Mouse (Mus musculus): ENCODE data around the gene Ttc27. TPM values are rescaled to one million over a fixed set of nuclear protein-coding genes. Genes with fewer than 3 reads are reported as not detected.

Gene Ttc27
- polyA plus RNA-seq, 1 experiment from 2014 or later, result 29.0 TPM

DNA sequence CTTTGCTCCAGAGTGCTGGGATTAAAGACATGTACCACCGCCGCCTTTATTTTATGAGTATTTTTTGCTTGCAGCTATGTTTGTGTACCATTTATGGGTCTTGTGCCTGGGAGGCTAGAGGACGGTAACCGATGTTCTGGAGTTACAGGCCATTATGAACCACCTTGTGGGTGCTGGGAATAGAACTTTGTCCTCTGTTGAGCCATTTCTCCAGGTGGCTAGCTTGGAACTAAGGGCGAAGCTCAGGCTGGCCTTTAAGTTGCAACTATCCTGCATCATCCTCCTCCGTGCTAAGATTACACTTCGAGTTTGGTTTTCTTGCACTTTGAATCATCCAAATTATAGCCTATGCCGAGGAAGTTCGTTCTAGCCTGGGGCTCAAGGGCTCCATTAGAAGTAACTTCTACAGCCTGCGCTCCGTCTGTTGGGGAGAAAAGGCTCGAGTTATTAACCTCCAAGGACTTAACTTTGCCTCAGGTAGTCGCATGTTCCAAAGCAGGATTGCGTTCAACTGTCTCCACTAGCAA is 378 bp upstream of the Ttc27 start:
- DNase-seq (ENCODE audit: low spot score) (no peak), ATAC-seq (replicated peaks; ENCODE audit: low FRiP score, low TSS enrichment, low read depth) (no peak; the same call in 1 of the 2 replicates)
- peak overlapping the region; percentile 72 for H3K4me2 ChIP-seq (ENCODE audit: low read length)
- peak overlapping the region; percentile 54; the same call in 1 of the 2 replicates for H3K27ac ChIP-seq (ENCODE audit: low read depth)
- H3K4me1 ChIP-seq (replicated peaks; ENCODE audit: control insufficient read depth, insufficient read depth, low read length), result peaks cover 4% of the 10 kb centered on the region; the same call in 1 of the 2 replicates
- H3K27me3 ChIP-seq (replicated peaks; ENCODE audit: control insufficient read depth, insufficient read depth, low read length), result no peaks in the 10 kb centered on the region
- H3K4me3 ChIP-seq (ENCODE audit: low read depth, low read length), result peak overlapping the region; percentile 56
- WGBS, result 8% methylated on average over 14 of the region's 14 CpGs
- peaks cover 15% of the 10 kb centered on the region for H3K36me3 ChIP-seq (ENCODE audit: control insufficient read depth, insufficient read depth, low read length)
- H3K9me3 ChIP-seq (ENCODE audit: control insufficient read depth, low read length), result no peaks in the 10 kb centered on the region
- H3K9ac ChIP-seq (ENCODE audit: low read length), result peak overlapping the region; percentile 53

GRCm38 (mm10) chr17:74732872-74733271 is 15.3 kb downstream of the Ttc27 start:
- H3K9me3 ChIP-seq (ENCODE audit: control insufficient read depth, low read length), result no peaks in the 10 kb centered on the region

GRCm38 (mm10) chr17:74735392-74735791 is 17.9 kb downstream of the Ttc27 start:
- Histone ChIP-seq H3K9ac (ENCODE audit: low read length) (no peak overlapping the region), H3K4me2 (ENCODE audit: low read length) (no peak overlapping the region), H3K9me3 (ENCODE audit: control insufficient read depth, low read length) (no peaks in the 10 kb centered on the region), H3K4me1 (replicated peaks; ENCODE audit: control insufficient read depth, insufficient read depth, low read length) (no peaks in the 10 kb centered on the region), H3K36me3 (ENCODE audit: control insufficient read depth, insufficient read depth, low read length) (peaks cover 24% of the 10 kb centered on the region), H3K27ac (ENCODE audit: low read depth) (no peak overlapping the region), H3K27me3 (replicated peaks; ENCODE audit: control insufficient read depth, insufficient read depth, low read length) (no peaks in the 10 kb centered on the region), H3K4me3 (ENCODE audit: low read depth, low read length) (no peak overlapping the region)
- DNase-seq (ENCODE audit: low spot score) (no peak), ATAC-seq (replicated peaks; ENCODE audit: low FRiP score, low TSS enrichment, low read depth) (no peak)
- 91% methylated on average over 11 of the region's 11 CpGs for WGBS

More at GRCm38 (mm10) chr17:74732872-74733271, 15.3 kb downstream of the Ttc27 start:
- no peaks in the 10 kb centered on the region for H3K27me3 ChIP-seq (replicated peaks; ENCODE audit: control insufficient read depth, insufficient read depth, low read length)
- no peak overlapping the region for H3K4me3 ChIP-seq (ENCODE audit: low read depth, low read length)
- H3K9ac ChIP-seq (ENCODE audit: low read length), result no peak overlapping the region
- H3K4me2 ChIP-seq (ENCODE audit: low read length), result no peak overlapping the region
- H3K36me3 ChIP-seq (ENCODE audit: control insufficient read depth, insufficient read depth, low read length), result peaks cover 19% of the 10 kb centered on the region
- ATAC-seq (replicated peaks; ENCODE audit: low FRiP score, low TSS enrichment, low read depth) (no peak), DNase-seq (ENCODE audit: low spot score) (no peak)
- no peak overlapping the region for H3K27ac ChIP-seq (ENCODE audit: low read depth)
- H3K4me1 ChIP-seq (replicated peaks; ENCODE audit: control insufficient read depth, insufficient read depth, low read length), result no peaks in the 10 kb centered on the region

DNA sequence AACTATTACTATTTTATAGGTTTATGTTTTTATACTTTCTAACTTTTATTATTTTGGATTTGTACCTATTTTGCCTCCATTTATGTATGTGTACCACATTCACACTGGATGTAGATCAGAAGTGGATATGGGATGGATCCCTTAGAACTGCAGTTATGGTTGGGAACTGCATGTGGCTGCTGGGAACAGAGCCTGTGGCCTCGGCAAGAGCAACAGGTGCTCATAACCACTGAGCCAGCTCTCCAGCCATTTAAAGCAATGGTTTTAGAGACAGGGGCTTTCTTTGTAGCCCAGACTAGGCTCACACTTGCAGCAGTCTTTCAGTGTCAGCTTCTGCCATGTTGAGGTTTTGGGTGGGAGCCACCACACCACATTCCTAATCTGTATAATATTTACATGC is 32.1 kb downstream of the Ttc27 start:
- WGBS, result 72% methylated on average over 1 of the region's 1 CpGs
- Histone ChIP-seq H3K27ac (ENCODE audit: low read depth) (no peak overlapping the region), H3K27me3 (replicated peaks; ENCODE audit: control insufficient read depth, insufficient read depth, low read length) (no peaks in the 10 kb centered on the region), H3K4me2 (ENCODE audit: low read length) (no peak overlapping the region), H3K4me3 (ENCODE audit: low read depth, low read length) (no peak overlapping the region), H3K9me3 (ENCODE audit: control insufficient read depth, low read length) (no peaks in the 10 kb centered on the region), H3K36me3 (ENCODE audit: control insufficient read depth, insufficient read depth, low read length) (peaks cover 11% of the 10 kb centered on the region; the same call in 1 of the 2 replicates), H3K4me1 (replicated peaks; ENCODE audit: control insufficient read depth, insufficient read depth, low read length) (peaks cover 6% of the 10 kb centered on the region; the same call in 1 of the 2 replicates), H3K9ac (ENCODE audit: low read length) (no peak overlapping the region)
- ATAC-seq (replicated peaks; ENCODE audit: low FRiP score, low TSS enrichment, low read depth) (no peak), DNase-seq (ENCODE audit: low spot score) (no peak)

DNA sequence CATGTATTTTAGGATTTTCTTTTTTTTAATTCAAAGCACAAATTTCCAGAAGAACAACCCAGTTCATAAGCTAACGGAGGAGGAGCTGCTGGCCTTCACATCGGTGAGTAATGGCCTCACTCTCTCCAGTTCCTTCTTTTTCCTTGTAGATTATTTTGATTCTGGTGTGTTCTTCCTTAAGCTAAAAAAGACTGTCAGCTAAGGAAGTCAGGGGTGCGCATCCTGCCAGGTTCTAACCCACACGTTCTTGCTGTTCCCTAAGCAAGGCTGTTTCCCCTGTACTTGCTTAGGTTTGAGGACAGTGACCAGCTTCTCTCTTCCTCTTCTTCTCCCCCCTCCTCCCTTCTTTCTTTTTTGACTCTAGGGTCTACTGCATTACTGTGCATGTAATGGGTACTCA is 33.5 kb downstream of the Ttc27 start:
- H3K9me3 ChIP-seq (ENCODE audit: control insufficient read depth, low read length), result no peaks in the 10 kb centered on the region
- no peak for DNase-seq (ENCODE audit: low spot score)
- no peak overlapping the region for H3K9ac ChIP-seq (ENCODE audit: low read length)
- H3K4me3 ChIP-seq (ENCODE audit: low read depth, low read length), result no peak overlapping the region
- no peak for ATAC-seq (replicated peaks; ENCODE audit: low FRiP score, low TSS enrichment, low read depth)
- peaks cover 11% of the 10 kb centered on the region; the same call in 1 of the 2 replicates for H3K36me3 ChIP-seq (ENCODE audit: control insufficient read depth, insufficient read depth, low read length)
- peaks cover 6% of the 10 kb centered on the region; the same call in 1 of the 2 replicates for H3K4me1 ChIP-seq (replicated peaks; ENCODE audit: control insufficient read depth, insufficient read depth, low read length)
- H3K4me2 ChIP-seq (ENCODE audit: low read length), result no peak overlapping the region
- H3K27me3 ChIP-seq (replicated peaks; ENCODE audit: control insufficient read depth, insufficient read depth, low read length), result no peaks in the 10 kb centered on the region
- 90% methylated on average over 4 of the region's 4 CpGs for WGBS
- no peak overlapping the region for H3K27ac ChIP-seq (ENCODE audit: low read depth)

DNA sequence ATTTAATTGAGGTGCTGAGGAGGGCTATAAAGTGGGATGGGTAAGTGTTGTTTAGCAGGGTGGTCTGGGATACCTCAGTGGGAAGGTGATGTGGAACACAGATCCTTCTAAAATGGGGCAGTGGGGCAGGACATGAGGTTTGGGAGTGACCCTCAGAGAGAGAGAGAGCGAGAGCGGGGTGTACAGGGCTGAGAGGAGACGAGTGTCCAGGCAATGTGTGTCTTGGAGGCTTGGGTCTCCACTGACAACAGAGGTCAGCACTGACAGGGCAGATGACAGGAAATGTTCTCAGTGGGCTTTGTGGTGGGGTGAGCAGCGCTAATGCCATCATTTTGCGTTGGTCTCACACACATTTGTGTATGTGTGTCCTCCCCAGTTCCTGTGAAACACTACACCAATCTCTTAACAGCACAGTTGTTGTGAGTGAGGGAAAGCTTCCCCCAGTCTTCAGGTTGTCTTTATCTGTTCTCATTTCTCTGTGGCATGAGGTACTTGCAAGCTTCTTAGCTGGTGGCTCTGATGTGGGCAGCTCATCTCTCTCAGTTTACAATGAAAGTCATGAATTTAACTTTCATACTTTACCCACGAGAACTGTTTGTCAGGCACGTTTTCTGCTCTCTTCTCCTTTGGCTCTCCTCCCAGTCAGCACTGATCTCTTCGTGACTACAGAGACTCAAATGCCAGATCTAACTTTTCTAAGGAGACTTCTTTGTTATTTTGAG is 35.5 kb downstream of the Ttc27 start:
- Histone ChIP-seq H3K9ac (ENCODE audit: low read length) (no peak overlapping the region), H3K4me2 (ENCODE audit: low read length) (no peak overlapping the region), H3K36me3 (ENCODE audit: control insufficient read depth, insufficient read depth, low read length) (0 out of 2 replicates have a peak, but pooled peaks cover 5% of the 10 kb centered on the region), H3K9me3 (ENCODE audit: control insufficient read depth, low read length) (no peaks in the 10 kb centered on the region), H3K27ac (ENCODE audit: low read depth) (no peak overlapping the region), H3K4me1 (replicated peaks; ENCODE audit: control insufficient read depth, insufficient read depth, low read length) (peaks cover 6% of the 10 kb centered on the region; the same call in 1 of the 2 replicates), H3K4me3 (ENCODE audit: low read depth, low read length) (no peak overlapping the region), H3K27me3 (replicated peaks; ENCODE audit: control insufficient read depth, insufficient read depth, low read length) (no peaks in the 10 kb centered on the region)
- no peak for DNase-seq (ENCODE audit: low spot score)
- WGBS, result 65% methylated on average over 8 of the region's 8 CpGs
- ATAC-seq (replicated peaks; ENCODE audit: low FRiP score, low TSS enrichment, low read depth), result no peak

DNA sequence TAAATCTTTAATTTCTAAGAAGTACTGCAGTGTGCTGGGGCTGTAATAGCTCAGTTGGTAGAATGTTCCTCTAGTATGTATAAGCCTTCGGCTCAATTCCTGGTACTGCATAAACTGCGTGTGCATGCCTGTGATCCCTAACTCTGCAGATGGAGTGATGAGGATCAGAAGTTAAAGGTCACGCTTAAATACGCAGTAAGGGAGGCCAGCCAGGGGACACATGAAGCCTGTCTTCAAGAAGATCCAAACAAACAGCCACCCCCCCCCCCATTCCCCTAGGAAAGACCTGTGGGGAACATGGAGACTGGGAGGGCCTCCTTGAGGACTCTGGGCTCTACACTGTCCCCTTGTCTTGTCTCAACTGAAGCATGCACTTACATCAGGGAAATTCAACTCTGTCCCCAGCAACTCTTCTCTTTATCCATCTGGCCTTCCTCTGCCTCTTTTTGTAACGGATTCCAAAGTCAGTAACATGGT is 36.1 kb downstream of the Ttc27 start:
- H3K36me3 ChIP-seq (ENCODE audit: control insufficient read depth, insufficient read depth, low read length), result 0 out of 2 replicates have a peak, but pooled peaks cover 7% of the 10 kb centered on the region
- DNase-seq (ENCODE audit: low spot score) (no peak), ATAC-seq (replicated peaks; ENCODE audit: low FRiP score, low TSS enrichment, low read depth) (no peak)
- H3K27me3 ChIP-seq (replicated peaks; ENCODE audit: control insufficient read depth, insufficient read depth, low read length), result no peaks in the 10 kb centered on the region
- no peaks in the 10 kb centered on the region for H3K9me3 ChIP-seq (ENCODE audit: control insufficient read depth, low read length)
- no peak overlapping the region for H3K4me2 ChIP-seq (ENCODE audit: low read length)
- no peak overlapping the region for H3K9ac ChIP-seq (ENCODE audit: low read length)
- peaks cover 6% of the 10 kb centered on the region; the same call in 1 of the 2 replicates for H3K4me1 ChIP-seq (replicated peaks; ENCODE audit: control insufficient read depth, insufficient read depth, low read length)
- WGBS, result 60% methylated on average over 5 of the region's 5 CpGs
- no peak overlapping the region for H3K4me3 ChIP-seq (ENCODE audit: low read depth, low read length)
- H3K27ac ChIP-seq (ENCODE audit: low read depth), result no peak overlapping the region

- H3K27ac ChIP-seq (ENCODE audit: low read depth), result no peak overlapping the region
- H3K9me3 ChIP-seq (ENCODE audit: control insufficient read depth, low read length), result no peaks in the 10 kb centered on the region
- no peak overlapping the region for H3K4me3 ChIP-seq (ENCODE audit: low read depth, low read length)
- H3K36me3 ChIP-seq (ENCODE audit: control insufficient read depth, insufficient read depth, low read length), result 0 out of 2 replicates have a peak, but pooled peaks cover 8% of the 10 kb centered on the region
- H3K4me2 ChIP-seq (ENCODE audit: low read length), result no peak overlapping the region
- ATAC-seq (replicated peaks; ENCODE audit: low FRiP score, low TSS enrichment, low read depth) (no peak), DNase-seq (ENCODE audit: low spot score) (no peak)
- H3K4me1 ChIP-seq (replicated peaks; ENCODE audit: control insufficient read depth, insufficient read depth, low read length), result peaks cover 6% of the 10 kb centered on the region; the same call in 1 of the 2 replicates
- H3K9ac ChIP-seq (ENCODE audit: low read length), result no peak overlapping the region
- 88% methylated on average over 11 of the region's 11 CpGs for WGBS
- no peaks in the 10 kb centered on the region for H3K27me3 ChIP-seq (replicated peaks; ENCODE audit: control insufficient read depth, insufficient read depth, low read length)
Observed at GRCm38 (mm10) chr17:74754369-74755118, 37.0 kb downstream of the Ttc27 start.
